Mouse (Mus musculus): Measurements from ENCODE around the gene Ebf1.

GRCm38 (mm10) chr11:44638193-44638754 lies 21.2 kb downstream of the Ebf1 start:
- TF ChIP-seq CTCF (IDR thresholded peaks at IDR 0.05; ENCODE audit: low read depth) (no peak), EP300 (optimal IDR thresholded peaks at IDR 0.05) (no peak)

Data from stomach, postnatal 0 days (tissue).